11 mouse cellular contexts compared by ENCODE assay signal in genomic region chr13:93911037-93911436, GRCm38 (mm10).
DNase-seq lines count a peak whose midpoint lies in the region; ATAC-seq and TF ChIP-seq lines count a peak whose summit lies in the region.
"Had no signal": no experiment of that assay in that cellular context is flagged by ENCODE, and none has a peak within 500 bp of the region (broad histone marks: within the 10 kb centered on the region; RNA-seq: fewer than 3 reads in every experiment).

No protein-coding gene starts in this region.

- no peaks in the 10 kb centered on the region for H3K36me3 ChIP-seq in forebrain, postnatal 0 days (ENCODE audit: insufficient read depth)
- no peaks in the 10 kb centered on the region for H3K36me3 ChIP-seq in forebrain, embryonic 15.5 days
- no peaks in the 10 kb centered on the region for H3K36me3 ChIP-seq in limb, embryonic 12.5 days
- H3K36me3 ChIP-seq: neural tube, embryonic 12.5 days had no signal

- no peaks in the 10 kb centered on the region; the same call in 1 of the 2 replicates for H3K27me3 ChIP-seq in forebrain, postnatal 0 days (ENCODE audit: insufficient read depth, low read length)
- no peaks in the 10 kb centered on the region for H3K27me3 ChIP-seq in forebrain, embryonic 15.5 days
- H3K27me3 ChIP-seq in limb, embryonic 12.5 days: no peaks in the 10 kb centered on the region
- H3K27me3 ChIP-seq: neural tube, embryonic 12.5 days had no signal

- no peak overlapping the region for H3K4me2 ChIP-seq in forebrain, postnatal 0 days (ENCODE audit: low read depth)
- no peak overlapping the region for H3K4me2 ChIP-seq in forebrain, embryonic 15.5 days (replicated peaks)
- peak overlapping the region; percentile 4; the same call in 1 of the 2 replicates for H3K4me2 ChIP-seq in limb, embryonic 12.5 days
- H3K4me2 ChIP-seq: neural tube, embryonic 12.5 days had no signal

- no peaks in the 10 kb centered on the region for H3K4me1 ChIP-seq in forebrain, postnatal 0 days (ENCODE audit: insufficient read depth)
- H3K4me1 ChIP-seq in forebrain, embryonic 15.5 days: no peaks in the 10 kb centered on the region
- peaks cover 42% of the 10 kb centered on the region for H3K4me1 ChIP-seq in limb, embryonic 12.5 days (replicated peaks)
- H3K4me1 ChIP-seq: neural tube, embryonic 12.5 days had no signal

- ATAC-seq in forebrain, postnatal 0 days: peak; percentile 43; the same call in 1 of the 2 replicates
- no peak for ATAC-seq in forebrain, embryonic 15.5 days (replicated peaks)
- no peak for ATAC-seq in limb, embryonic 12.5 days (ENCODE audit: insufficient number of reproducible peaks, insufficient read depth, low FRiP score, low TSS enrichment, low read depth)

- 47% methylated on average over 7 of the region's 7 CpGs for WGBS in forebrain, postnatal 0 days
- 60% methylated on average over 7 of the region's 7 CpGs for WGBS in forebrain, embryonic 15.5 days
- WGBS in limb, embryonic 12.5 days: 18% methylated on average over 7 of the region's 7 CpGs

- TF ChIP-seq CTCF in forebrain, postnatal 0 days (IDR thresholded peaks at IDR 0.05; ENCODE audit: low read depth): no peak
- TF ChIP-seq CTCF in layer of hippocampus, adult 2 months (conservative IDR thresholded peaks at IDR 0.05): no peak

- H3K27ac ChIP-seq in forebrain, postnatal 0 days (ENCODE audit: low read depth, low read length): no peak overlapping the region
- no peak overlapping the region for H3K27ac ChIP-seq in forebrain, embryonic 15.5 days (replicated peaks)
- peak overlapping the region; percentile 11; the same call in 1 of the 2 replicates for H3K27ac ChIP-seq in layer of hippocampus, adult 2 months
- H3K27ac ChIP-seq in limb, embryonic 12.5 days: peak overlapping the region; percentile 82
- H3K27ac ChIP-seq: liver, embryonic 14.5 days; neural tube, embryonic 12.5 days had no signal

- DNase-seq in forebrain, postnatal 0 days: peak; percentile 35
- DNase-seq in layer of hippocampus, adult 2 months (ENCODE audit: low spot score in 2 of 2): no peak
- DNase-seq in layer of hippocampus, adult 9-11 months: no peak
- peak; percentile 38 for DNase-seq in cerebellum, adult 9-11 months
- no peak for DNase-seq in left cerebral cortex, adult 18-20 months (ENCODE audit: low spot score in 2 of 2)
- DNase-seq in spleen, adult 18-20 months: no peak

- H3K4me3 ChIP-seq in forebrain, postnatal 0 days (ENCODE audit: low read depth, low read length): no peak overlapping the region
- no peak overlapping the region for H3K4me3 ChIP-seq in forebrain, embryonic 15.5 days
- H3K4me3 ChIP-seq in layer of hippocampus, adult 2 months: no peak overlapping the region
- no peak overlapping the region for H3K4me3 ChIP-seq in limb, embryonic 12.5 days (replicated peaks)
- H3K4me3 ChIP-seq: erythroblast, embryonic 14.5 days; neural tube, embryonic 12.5 days had no signal

- H3K9ac ChIP-seq in forebrain, postnatal 0 days: 0 out of 2 replicates have a peak overlapping the region, but pooled peaks have one; percentile 6
- no peak overlapping the region for H3K9ac ChIP-seq in forebrain, embryonic 15.5 days (replicated peaks)
- no peak overlapping the region for H3K9ac ChIP-seq in limb, embryonic 12.5 days (replicated peaks)
- H3K9ac ChIP-seq: liver, embryonic 14.5 days; neural tube, embryonic 12.5 days had no signal

- no peaks in the 10 kb centered on the region for H3K9me3 ChIP-seq in forebrain, postnatal 0 days (ENCODE audit: low read length)
- H3K9me3 ChIP-seq in forebrain, embryonic 15.5 days: no peaks in the 10 kb centered on the region
- no peaks in the 10 kb centered on the region for H3K9me3 ChIP-seq in limb, embryonic 12.5 days
- H3K9me3 ChIP-seq: neural tube, embryonic 12.5 days had no signal

Comparison
In these comparisons a context has a peak if more than half of its experiments do, and no peak if none do; other contexts are left out.
1. DNase-seq: peak in forebrain, postnatal 0 days (single experiment) and cerebellum, adult 9-11 months (single experiment); none in layer of hippocampus, adult 2 months (0 of 2), layer of hippocampus, adult 9-11 months (single experiment), left cerebral cortex, adult 18-20 months (0 of 2) and spleen, adult 18-20 months (0 of 2).
2. H3K27ac ChIP-seq: peak in layer of hippocampus, adult 2 months (single experiment) and limb, embryonic 12.5 days (single experiment); none in forebrain, postnatal 0 days (single experiment) and forebrain, embryonic 15.5 days (single experiment).